Mouse (Mus musculus) kidney, adult 2 months (tissue): Measurements from ENCODE around the gene Iqsec2. TPM values are rescaled to one million over a fixed set of nuclear protein-coding genes. Genes with fewer than 3 reads are reported as not detected.

ENCODE experiments used
- DNase-seq: peaks from one replicate; pipeline ENCODE4 v3.0.0; 2021
- H3K27ac ChIP-seq: fragments of 200-500 bp; 2 replicates; pipeline ENCODE4 v1.5.1; 2012; ENCODE audit warnings: low read depth, low read length, control low read depth, inconsistent platforms; ENCODE audit not compliant: insufficient read depth
- H3K27me3 ChIP-seq: fragments of 200-500 bp; replicated peaks from 2 replicates; pipeline ENCODE4 v1.6.1; 2012; ENCODE audit warnings: mild to moderate bottlenecking, moderate library complexity, low read length, inconsistent platforms; ENCODE audit not compliant: control insufficient read depth, insufficient read depth
- H3K36me3 ChIP-seq: fragments of 200-500 bp; 2 replicates; pipeline ENCODE4 v1.6.1; 2012; ENCODE audit warnings: mild to moderate bottlenecking, moderate library complexity, low read length, inconsistent platforms; ENCODE audit not compliant: control insufficient read depth, insufficient read depth
- H3K4me1 ChIP-seq: fragments of 200-500 bp; 2 replicates; pipeline ENCODE4 v1.6.1; 2011; ENCODE audit warnings: low read length; ENCODE audit not compliant: control insufficient read depth, insufficient read depth
- H3K4me3 ChIP-seq: fragments of 200-500 bp; 2 replicates; pipeline ENCODE4 v1.5.1; 2011; ENCODE audit warnings: mild to moderate bottlenecking, low read depth, low read length, control low read depth; ENCODE audit not compliant: insufficient read depth
- CTCF ChIP-seq: fragments of 200-500 bp; conservative IDR thresholded peaks from 2 replicates; pipeline ENCODE4 v1.5.1; 2011; ENCODE audit warnings: low read depth, mild to moderate bottlenecking, control low read depth, low read length, moderate library complexity, mixed read lengths; ENCODE audit not compliant: insufficient read depth, insufficient read length
- POLR2A ChIP-seq: fragments of 200-500 bp; IDR thresholded peaks from one replicate; pipeline ENCODE4 v1.6.1; 2011; ENCODE audit warnings: low read depth, low read length, control low read depth
- WGBS: fragments of 180-500 bp; shearing (Covaris S2); methylation state at CpG from one replicate; pipeline ENCODE4 v1.1.7; 2018; 5-methylcytosine and 5-hydroxymethylcytosine counted together
- polyA plus RNA-seq: library from polyadenylated mRNA; depleted of rRNA; stranded (reverse); fragments of >200 nt; gene quantifications from 2 replicates; pipeline ENCODE4 v1.2.3, GENCODE M21; 2012

The Iqsec2 gene
- polyA plus RNA-seq, 1 experiment = 89.8 TPM

GRCm38 (mm10) chrX:152166161-152166560 is 22.1 kb downstream of the Iqsec2 start:
- Histone ChIP-seq H3K4me3 (no peak overlapping the region), H3K4me1 (no peaks in the 10 kb centered on the region), H3K27ac (no peak overlapping the region), H3K27me3 (no peaks in the 10 kb centered on the region), H3K36me3 (no peaks in the 10 kb centered on the region)
- no peak for DNase-seq
- WGBS = 75% methylated on average over 6 of the region's 6 CpGs
- TF ChIP-seq POLR2A (no peak), CTCF (no peak)

GRCm38 (mm10) chrX:152168521-152168920 is 24.5 kb downstream of the Iqsec2 start:
- Histone ChIP-seq H3K27me3 (no peaks in the 10 kb centered on the region), H3K4me1 (no peaks in the 10 kb centered on the region), H3K4me3 (no peak overlapping the region), H3K27ac (no peak overlapping the region), H3K36me3 (no peaks in the 10 kb centered on the region)
- WGBS = 48% methylated on average over 1 of the region's 1 CpGs
- TF ChIP-seq CTCF (no peak), POLR2A (no peak)
- DNase-seq = peak; percentile 66

GRCm38 (mm10) chrX:152171041-152172026 is 27.3 kb downstream of the Iqsec2 start:
- DNase-seq = peak; percentile 31
- Histone ChIP-seq H3K36me3 (no peaks in the 10 kb centered on the region), H3K27ac (no peak overlapping the region), H3K27me3 (no peaks in the 10 kb centered on the region), H3K4me3 (no peak overlapping the region), H3K4me1 (no peaks in the 10 kb centered on the region)
- 49% methylated on average over 6 of the region's 6 CpGs for WGBS
- TF ChIP-seq POLR2A (no peak), CTCF (no peak)

- no peaks in the 10 kb centered on the region for H3K4me1 ChIP-seq
- no peaks in the 10 kb centered on the region for H3K36me3 ChIP-seq
- H3K27ac ChIP-seq = peak overlapping the region; percentile 64; the same call in 1 of the 2 replicates
- H3K27me3 ChIP-seq = no peaks in the 10 kb centered on the region
- TF ChIP-seq POLR2A (no peak), CTCF (no peak)
- no peak overlapping the region for H3K4me3 ChIP-seq
- WGBS = 31% methylated on average over 3 of the region's 3 CpGs
- peak; percentile 63 for DNase-seq
These were observed 28.4 kb downstream of the Iqsec2 start for GRCm38 (mm10) chrX:152172487-152172935.

GRCm38 (mm10) chrX:152175284-152175683 is 31.2 kb downstream of the Iqsec2 start:
- 19% methylated on average over 3 of the region's 3 CpGs for whole genome bisulfite sequencing
- H3K36me3 ChIP-seq = no peaks in the 10 kb centered on the region
- H3K27ac ChIP-seq = no peak overlapping the region
- no peaks in the 10 kb centered on the region for H3K27me3 ChIP-seq
- peak; percentile 49 for DNase-seq
- TF ChIP-seq POLR2A (no peak), CTCF (peak; percentile 60)
- no peak overlapping the region for H3K4me3 ChIP-seq
- no peaks in the 10 kb centered on the region for H3K4me1 ChIP-seq

GRCm38 (mm10) chrX:152177897-152178296 is 33.8 kb downstream of the Iqsec2 start:
- DNase-seq = no peak
- Histone ChIP-seq H3K27me3 (no peaks in the 10 kb centered on the region), H3K4me3 (no peak overlapping the region), H3K36me3 (no peaks in the 10 kb centered on the region), H3K27ac (no peak overlapping the region), H3K4me1 (no peaks in the 10 kb centered on the region)
- 100% methylated on average over 2 of the region's 2 CpGs for WGBS
- TF ChIP-seq CTCF (no peak), POLR2A (no peak)

- H3K27ac ChIP-seq = peak overlapping the region; percentile 98
- H3K4me1 ChIP-seq = no peaks in the 10 kb centered on the region
- peak overlapping the region; percentile 91 for H3K4me3 ChIP-seq
- 8% methylated on average over 8 of the region's 8 CpGs for WGBS
- H3K27me3 ChIP-seq = no peaks in the 10 kb centered on the region
- DNase-seq = peak; percentile 84
- TF ChIP-seq POLR2A (no peak), CTCF (no peak)
- no peaks in the 10 kb centered on the region for H3K36me3 ChIP-seq
These were observed 34.9 kb downstream of the Iqsec2 start for GRCm38 (mm10) chrX:152178843-152179545.
